Mouse (Mus musculus) myocyte (in vitro differentiated cells): ENCODE data around the gene Prkg1.

Source experiments
- CEBPB ChIP-seq: IDR thresholded peaks from 2 replicates; pipeline ENCODE4 v1.6.1; 2011; ENCODE audit warnings: mild to moderate bottlenecking, moderate library complexity; ENCODE audit not compliant: poor library complexity, insufficient read depth, severe bottlenecking
- MAX ChIP-seq: IDR thresholded peaks from one replicate; pipeline ENCODE4 v1.6.1; 2011; ENCODE audit warnings: low read depth, mild to moderate bottlenecking, control low read depth
- MYOD1 ChIP-seq, 3 experiments: IDR thresholded peaks; one replicate each; pipeline ENCODE4 v1.6.1; 2011; ENCODE audit warnings: control low read depth in 2 of 3, low read depth in 2 of 3, mild to moderate bottlenecking in 2 of 3, moderate library complexity in 1 of 3; ENCODE audit not compliant: insufficient read length in 2 of 3, control insufficient read depth in 1 of 3
- MYOG ChIP-seq, 3 experiments: IDR thresholded peaks; one replicate each; pipeline ENCODE4 v1.6.1; 2011; ENCODE audit warnings: control low read depth in 2 of 3, low read depth in 2 of 3, mild to moderate bottlenecking in 2 of 3; ENCODE audit not compliant: insufficient read length in 2 of 3, control insufficient read depth in 1 of 3, insufficient read depth in 1 of 3
- POLR2A ChIP-seq: IDR thresholded peaks from one replicate; pipeline ENCODE4 v1.6.1; 2011; ENCODE audit warnings: low read depth, mild to moderate bottlenecking, control low read depth, moderate library complexity; ENCODE audit not compliant: insufficient read length
- POLR2AphosphoS2 ChIP-seq: IDR thresholded peaks from one replicate; pipeline ENCODE4 v1.6.1; 2011; ENCODE audit warnings: low read depth, control low read depth; ENCODE audit not compliant: insufficient read length
- SRF ChIP-seq: IDR thresholded peaks from one replicate; pipeline ENCODE4 v1.6.1; 2011; ENCODE audit warnings: low read depth; ENCODE audit not compliant: control insufficient read depth, insufficient read length
- TCF12 ChIP-seq: IDR thresholded peaks from one replicate; pipeline ENCODE4 v1.6.1; 2011; ENCODE audit warnings: mild to moderate bottlenecking, control low read depth; ENCODE audit not compliant: poor library complexity, insufficient read depth, severe bottlenecking
- TCF3 ChIP-seq: IDR thresholded peaks from one replicate; pipeline ENCODE4 v1.6.1; 2011; ENCODE audit warnings: low read depth, control low read depth; ENCODE audit not compliant: insufficient read length
- USF1 ChIP-seq: IDR thresholded peaks from one replicate; pipeline ENCODE4 v1.6.1; 2011; ENCODE audit warnings: low read depth, mild to moderate bottlenecking, control low read depth, moderate library complexity

GRCm38 (mm10) chr19:31781077-31781476, 16.2 kb upstream of the Prkg1 start:
- TF ChIP-seq SRF (no peak), MYOD1 (IDR thresholded peaks at IDR 0.05; ENCODE audit: control insufficient read depth in 1 of 3, insufficient read length in 2 of 3, low read depth in 2 of 3) (no peak), MAX (no peak), TCF12 (no peak), CEBPB (no peak), MYOG (IDR thresholded peaks at IDR 0.05; ENCODE audit: control insufficient read depth in 1 of 3, insufficient read depth in 1 of 3, insufficient read length in 2 of 3, low read depth in 2 of 3) (no peak), POLR2A (no peak), TCF3 (no peak), POLR2AphosphoS2 (no peak), USF1 (no peak)
